Mouse (Mus musculus) C2C12 (cell line): ENCODE data around the gene Ddhd1.

Experiments
- CEBPB ChIP-seq: IDR thresholded peaks from one replicate; pipeline ENCODE4 v1.6.1; 2011; ENCODE audit warnings: low read depth, mild to moderate bottlenecking, control low read depth, moderate library complexity
- CTCF ChIP-seq: IDR thresholded peaks from one replicate; pipeline ENCODE4 v1.5.1; 2011; ENCODE audit not compliant: control insufficient read depth, insufficient read depth, insufficient read length
- MAX ChIP-seq: IDR thresholded peaks from one replicate; pipeline ENCODE4 v1.6.1; 2011; ENCODE audit warnings: mild to moderate bottlenecking, control low read depth
- MYOD1 ChIP-seq: IDR thresholded peaks from one replicate; pipeline ENCODE4 v1.6.1; 2011; ENCODE audit warnings: low read depth; ENCODE audit not compliant: control insufficient read depth, insufficient read length
- USF1 ChIP-seq: IDR thresholded peaks from one replicate; pipeline ENCODE4 v1.6.1; 2011; ENCODE audit warnings: low read depth, mild to moderate bottlenecking, control low read depth, moderate library complexity

GRCm38 (mm10) chr14:45559018-45559417, 98.9 kb downstream of the Ddhd1 start:
- no peak for TF ChIP-seq CTCF
- TF ChIP-seq USF1 = no peak
- no peak for TF ChIP-seq MAX
- no peak for TF ChIP-seq MYOD1
- no peak for TF ChIP-seq CEBPB
